ENCODE assay signal across 24 mouse cellular contexts in the genomic region with DNA sequence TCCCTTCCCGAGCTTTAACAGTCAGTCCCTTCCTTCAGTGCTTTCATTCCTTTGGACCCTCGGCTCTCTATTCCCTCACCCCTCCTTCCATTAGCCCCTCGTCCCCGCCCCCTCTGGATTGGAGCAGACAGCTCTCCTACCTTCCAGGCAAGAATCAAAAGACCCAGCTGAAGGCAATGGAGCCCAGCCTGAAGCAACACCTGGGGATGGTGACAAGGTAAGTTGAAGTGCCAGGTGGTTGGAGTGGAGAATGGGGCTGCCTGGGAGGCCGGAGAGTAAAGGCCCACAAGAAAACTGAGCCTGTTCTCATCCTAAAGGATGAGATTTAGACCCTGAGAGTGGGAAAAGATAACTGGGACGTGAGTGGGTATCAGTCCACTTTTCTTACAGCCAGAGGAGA. TPM values are rescaled to one million over a fixed set of nuclear protein-coding genes. Genes with fewer than 3 reads are reported as not detected.
"Had no signal": no experiment of that assay in that cellular context is flagged by ENCODE, and none has a peak within 500 bp of the region (broad histone marks: within the 10 kb centered on the region; RNA-seq: fewer than 3 reads in every experiment).

No protein-coding gene starts in this region.

- H3K4me3 ChIP-seq: midbrain, embryonic 10.5 days; midbrain, embryonic 12.5 days; myocyte; neural tube, embryonic 13.5 days; neural tube, embryonic 15.5 days had no signal

- H3K9me3 ChIP-seq: midbrain, embryonic 10.5 days; midbrain, embryonic 12.5 days; neural tube, embryonic 13.5 days; neural tube, embryonic 15.5 days had no signal

- H3K27ac ChIP-seq: midbrain, embryonic 10.5 days; midbrain, embryonic 12.5 days; neural tube, embryonic 13.5 days; neural tube, embryonic 15.5 days had no signal

- H3K27me3 ChIP-seq: midbrain, embryonic 12.5 days; neural tube, embryonic 13.5 days; neural tube, embryonic 15.5 days had no signal

- H3K4me1 ChIP-seq: midbrain, embryonic 10.5 days; midbrain, embryonic 12.5 days; neural tube, embryonic 13.5 days; neural tube, embryonic 15.5 days had no signal

- ATAC-seq: midbrain, embryonic 16.5 days had no signal

- H3K4me2 ChIP-seq: lung, embryonic 14.5 days; midbrain, embryonic 12.5 days; neural tube, embryonic 13.5 days; neural tube, embryonic 15.5 days had no signal

- H3K9ac ChIP-seq: lung, embryonic 14.5 days; midbrain, embryonic 12.5 days; neural tube, embryonic 13.5 days; neural tube, embryonic 15.5 days had no signal

- DNase-seq: lung, adult 18-20 months; lung, embryonic 14.5 days; lung, postnatal 10 days; lung, postnatal 4 days; midbrain, embryonic 14.5 days; retina, postnatal 1 day; right cerebral cortex, postnatal 25 days; right cerebral cortex, postnatal 4 days; spleen, adult 18-20 months; thymus, adult 18-20 months; thymus, postnatal 14 days; thymus, postnatal 36 days had no signal

RNA-seq across cellular contexts. Expression of a gene that starts 19.8 kb away (rescaled TPM):
- total RNA-seq: megakaryocyte, adult 5-6 weeks had no signal
- polyA plus RNA-seq: lung, embryonic 16.5 days; midbrain, embryonic 10.5 days; midbrain, embryonic 12.5 days; neural tube, embryonic 11.5 days; small intestine, adult 2 months; stomach, embryonic 14.5 days; thymus, postnatal 0 days had no signal
